Comparison of ENCODE assay signal across 18 mouse cellular contexts in genomic region chr1:19218221-19218620, GRCm38 (mm10). TPM values are rescaled to one million over a fixed set of nuclear protein-coding genes. Genes with fewer than 3 reads are reported as not detected.
DNase-seq lines count a peak whose midpoint lies in the region; ATAC-seq and TF ChIP-seq lines count a peak whose summit lies in the region.
"Had no signal": no experiment of that assay in that cellular context is flagged by ENCODE, and none has a peak within 500 bp of the region (broad histone marks: within the 10 kb centered on the region; RNA-seq: fewer than 3 reads in every experiment).

No protein-coding gene starts in this region.

- no peaks in the 10 kb centered on the region for H3K4me1 ChIP-seq in hindbrain, postnatal 0 days (ENCODE audit: insufficient read depth, low read length)
- H3K4me1 ChIP-seq in midbrain, postnatal 0 days (ENCODE audit: insufficient read depth, low read length): no peaks in the 10 kb centered on the region
- H3K4me1 ChIP-seq: kidney, embryonic 15.5 days had no signal

- TF ChIP-seq POLR2A in brain, embryonic 14.5 days (IDR thresholded peaks at IDR 0.05; ENCODE audit: borderline replicate concordance, extremely low read depth, insufficient read depth, insufficient read length, poor library complexity, severe bottlenecking): no peak

- peaks cover 90% of the 10 kb centered on the region for H3K27me3 ChIP-seq in hindbrain, postnatal 0 days (ENCODE audit: insufficient read depth, low read length)
- peaks cover 83% of the 10 kb centered on the region for H3K27me3 ChIP-seq in midbrain, postnatal 0 days (ENCODE audit: insufficient read depth, low read length)

- H3K9me3 ChIP-seq in hindbrain, postnatal 0 days (ENCODE audit: low read length): no peaks in the 10 kb centered on the region
- no peaks in the 10 kb centered on the region for H3K9me3 ChIP-seq in midbrain, postnatal 0 days (ENCODE audit: low read length)
- H3K9me3 ChIP-seq: heart, embryonic 12.5 days; kidney, embryonic 15.5 days; stomach, embryonic 15.5 days had no signal

- peak overlapping the region; percentile 18; the same call in 1 of the 2 replicates for H3K4me2 ChIP-seq in hindbrain, postnatal 0 days (ENCODE audit: low read depth, low read length)
- peak overlapping the region; percentile 39 for H3K4me2 ChIP-seq in midbrain, postnatal 0 days (ENCODE audit: low read depth, low read length, poor library complexity, severe bottlenecking)
- H3K4me2 ChIP-seq: heart, embryonic 12.5 days; stomach, embryonic 15.5 days had no signal

- no peak overlapping the region for H3K4me3 ChIP-seq in hindbrain, postnatal 0 days (ENCODE audit: low read length)
- 0 out of 2 replicates have a peak overlapping the region, but pooled peaks have one; percentile 37 for H3K4me3 ChIP-seq in midbrain, postnatal 0 days (ENCODE audit: low read depth, low read length)
- H3K4me3 ChIP-seq: heart, embryonic 12.5 days; kidney, embryonic 15.5 days; stomach, embryonic 15.5 days had no signal

- ATAC-seq in hindbrain, postnatal 0 days: 0 out of 2 replicates have a peak, but pooled peaks have one; percentile 24
- no peak for ATAC-seq in midbrain, postnatal 0 days (ENCODE audit: low FRiP score)

- H3K27ac ChIP-seq in hindbrain, postnatal 0 days: no peak overlapping the region
- H3K27ac ChIP-seq in midbrain, postnatal 0 days (ENCODE audit: low read depth, low read length): peak overlapping the region; percentile 62; the same call in 1 of the 2 replicates
- H3K27ac ChIP-seq: kidney, embryonic 15.5 days; liver, embryonic 14.5 days; stomach, embryonic 15.5 days had no signal

- no peak for TF ChIP-seq CTCF in brain, embryonic 14.5 days (IDR thresholded peaks at IDR 0.05; ENCODE audit: borderline replicate concordance, extremely low read depth, insufficient read depth, insufficient read length)
- no peak for TF ChIP-seq CTCF in hindbrain, postnatal 0 days (IDR thresholded peaks at IDR 0.05; ENCODE audit: low read depth)
- TF ChIP-seq CTCF in midbrain, postnatal 0 days (IDR thresholded peaks at IDR 0.05): no peak

- H3K9ac ChIP-seq in hindbrain, postnatal 0 days (replicated peaks; ENCODE audit: low read length): no peak overlapping the region
- H3K9ac ChIP-seq in midbrain, postnatal 0 days (replicated peaks; ENCODE audit: low read length, poor library complexity, severe bottlenecking): peak overlapping the region; percentile 36; the same call in 1 of the 2 replicates
- H3K9ac ChIP-seq: heart, embryonic 12.5 days; kidney, embryonic 15.5 days; liver, embryonic 14.5 days; stomach, embryonic 15.5 days had no signal

- peak; percentile 22 for DNase-seq in embryo, embryonic 9.5 days (ENCODE audit: extremely low spot score)
- no peak for DNase-seq in embryo, embryonic 11 days
- DNase-seq in brain, embryonic 14.5 days (ENCODE audit: low read depth): peak; percentile 20
- DNase-seq in hindbrain, postnatal 0 days (ENCODE audit: low spot score): no peak
- no peak for DNase-seq in midbrain, postnatal 0 days (ENCODE audit: low spot score)
- no peak for DNase-seq in heart, adult 11 months
- DNase-seq in lung, postnatal 25 days (ENCODE audit: low spot score): no peak
- no peak for DNase-seq in left cerebral cortex, adult 18-20 months (ENCODE audit: low spot score in 2 of 2)
- DNase-seq: adrenal gland, adult 2 months; cerebellum, adult 9-10 months; gastrocnemius, postnatal 25 days; lung, postnatal 10 days; thymus, postnatal 25 days had no signal

- no peaks in the 10 kb centered on the region for H3K36me3 ChIP-seq in hindbrain, postnatal 0 days (ENCODE audit: insufficient read depth, low read length)
- no peaks in the 10 kb centered on the region for H3K36me3 ChIP-seq in midbrain, postnatal 0 days (ENCODE audit: insufficient read depth, low read length)
- H3K36me3 ChIP-seq: heart, embryonic 12.5 days; kidney, embryonic 15.5 days; stomach, embryonic 15.5 days had no signal

- 7% methylated on average over 7 of the region's 7 CpGs for WGBS in hindbrain, postnatal 0 days
- WGBS in midbrain, postnatal 0 days: 1% methylated on average over 7 of the region's 7 CpGs

RNA-seq across cellular contexts. Expression of gene Tfap2b, which starts 9.5 kb away (rescaled TPM):
- polyA plus RNA-seq in brain, embryonic 14.5 days (2012; rRNA removed): 71.9 and 125 TPM in 2 replicates
- total RNA-seq in hindbrain, postnatal 0 days (2014; rRNA removed): 35.3 and 36.5 TPM in 2 replicates
- polyA plus RNA-seq in hindbrain, postnatal 0 days (2015; fragmentation: Nextera tagmentation; extraction: Ambion mirVana): 48.7 and 50.4 TPM in 2 replicates
- 86.4 and 104 TPM in 2 replicates for total RNA-seq in midbrain, postnatal 0 days (2014; rRNA removed)
- polyA plus RNA-seq in midbrain, postnatal 0 days (2015; fragmentation: Nextera tagmentation; extraction: Ambion mirVana): 172 and 180 TPM in 2 replicates
- 1 to 10 TPM; 1.3 to 1.6 TPM for total RNA-seq in left cerebral cortex, adult 18-20 months (2021)
- total RNA-seq: gastrocnemius, postnatal 25 days had no signal
- polyA plus RNA-seq: small intestine, adult 2 months had no signal

Comparison
In these comparisons a context has a peak if more than half of its experiments do, and no peak if none do; other contexts are left out.
1. DNase-seq: peak in embryo, embryonic 9.5 days (single experiment) and brain, embryonic 14.5 days (single experiment); none in embryo, embryonic 11 days (single experiment), hindbrain, postnatal 0 days (single experiment), midbrain, postnatal 0 days (single experiment), heart, adult 11 months (single experiment), lung, postnatal 25 days (single experiment) and left cerebral cortex, adult 18-20 months (0 of 2).
2. RNA of gene Tfap2b, which starts 9.5 kb away (total RNA-seq): 86.4 to 104 TPM in midbrain, postnatal 0 days and 35.3 to 36.5 TPM in hindbrain, postnatal 0 days; 1.3 to 1.6 TPM in left cerebral cortex, adult 18-20 months; every median in the first group is over 10 times any median in the second.